Mouse (Mus musculus): ENCODE results near the gene Radil.

DNA sequence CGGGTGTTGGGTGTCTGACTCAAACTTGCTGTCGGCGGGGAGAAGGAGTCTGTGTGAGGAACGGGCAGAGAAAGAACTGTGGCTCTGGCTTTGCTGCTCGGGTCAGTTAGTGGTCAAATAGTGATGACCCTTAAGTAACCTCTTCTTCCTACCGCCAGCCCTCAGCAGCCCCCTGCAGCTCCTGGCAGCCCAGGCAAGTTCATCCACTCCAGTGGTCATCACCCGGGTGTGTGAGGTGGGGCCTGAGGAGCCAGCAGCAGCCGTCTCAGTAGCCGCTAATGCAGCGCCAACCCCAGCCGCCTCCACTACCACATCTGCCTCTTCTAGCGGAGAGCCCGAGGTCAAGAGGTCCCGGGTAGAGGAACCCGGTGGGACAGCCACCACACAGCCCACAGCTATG lies 94.6 kb downstream of the Radil start:
- no peak for TF ChIP-seq POLR2A (IDR thresholded peaks at IDR 0.05; ENCODE audit: insufficient read depth, low read depth, low read length)
- no peak for TF ChIP-seq EP300 (IDR thresholded peaks at IDR 0.05; ENCODE audit: insufficient read depth, low read depth, low read length)
